Mouse (Mus musculus): ENCODE data around the gene Ltb.

The Ltb gene

GRCm38 (mm10) chr17:35164568-35165450, 29.4 kb upstream of the Ltb start, which contains the start of gene Prrc2a:
TSS of gene Prrc2a (minus strand) at chr17:35164897.
- peak; percentile 93 for DNase-seq (ENCODE audit: extremely low spot score, low read depth, low spot score)

DNA sequence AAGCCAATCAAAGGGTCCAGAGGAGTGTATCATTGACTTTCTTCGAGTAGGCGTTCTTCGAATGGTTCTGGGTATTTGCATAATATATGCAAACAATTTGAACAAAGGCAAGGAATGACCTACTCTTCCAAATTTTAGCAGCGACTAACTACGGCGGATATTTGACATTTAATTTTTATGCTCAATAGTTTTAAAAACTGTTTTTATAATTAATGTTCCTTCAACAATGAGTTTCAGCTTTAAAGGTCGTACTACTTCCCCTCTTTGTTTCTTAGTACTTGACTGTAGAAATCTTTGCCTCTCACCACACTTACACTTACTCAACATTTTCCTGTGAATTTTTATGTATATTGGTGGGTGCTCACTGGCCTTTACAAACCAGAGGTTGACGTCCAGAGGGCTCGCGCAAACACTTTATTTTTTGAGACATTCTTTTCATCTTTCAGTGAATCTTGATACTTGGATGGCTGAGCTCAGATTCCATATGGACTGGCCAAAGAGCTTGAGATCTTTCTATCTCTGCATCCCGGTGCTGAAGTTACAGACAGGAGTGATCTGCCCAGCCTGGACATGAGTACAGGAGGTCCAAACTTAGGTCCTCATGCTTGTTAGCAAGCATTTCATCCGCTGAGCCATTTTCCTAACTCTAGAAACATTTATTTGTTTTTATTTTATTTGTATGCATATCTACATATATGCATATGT, 28.6 kb upstream of the Ltb start:
- DNase-seq (ENCODE audit: extremely low spot score, low read depth, low spot score), result no peak

DNA sequence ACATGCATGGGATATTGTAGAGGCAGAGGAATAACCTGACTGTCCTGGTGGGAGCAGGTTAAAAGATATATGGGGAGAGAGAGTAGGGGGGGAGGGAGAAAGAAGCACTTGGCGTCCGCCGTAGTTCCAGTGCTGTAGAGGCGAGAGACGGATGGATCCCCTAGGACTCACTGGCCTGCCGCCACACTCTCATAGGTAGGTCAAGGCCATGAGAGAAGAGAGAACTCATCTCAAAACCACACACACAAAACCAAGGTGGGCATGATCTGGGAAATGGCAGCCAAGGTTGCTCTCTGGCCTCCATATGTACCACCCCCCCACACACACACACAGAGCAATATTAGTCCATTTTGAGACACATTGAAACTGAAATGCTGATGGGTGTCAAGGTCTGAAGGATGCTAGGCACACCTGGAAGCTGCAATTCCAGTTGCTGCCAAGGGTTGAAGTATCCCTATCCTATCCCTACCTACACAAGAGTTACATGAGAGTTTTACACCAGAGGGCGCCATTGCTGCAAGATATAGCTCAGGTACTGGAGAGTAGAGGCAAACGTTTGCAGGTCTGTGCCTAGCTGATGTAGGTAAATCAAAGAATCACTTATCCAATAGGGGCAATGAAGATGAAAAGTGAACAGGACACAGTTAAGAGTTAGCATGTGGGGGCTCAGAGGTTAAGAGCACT, 27.7 kb upstream of the Ltb start:
- no peak for DNase-seq (ENCODE audit: extremely low spot score, low read depth, low spot score)

DNA sequence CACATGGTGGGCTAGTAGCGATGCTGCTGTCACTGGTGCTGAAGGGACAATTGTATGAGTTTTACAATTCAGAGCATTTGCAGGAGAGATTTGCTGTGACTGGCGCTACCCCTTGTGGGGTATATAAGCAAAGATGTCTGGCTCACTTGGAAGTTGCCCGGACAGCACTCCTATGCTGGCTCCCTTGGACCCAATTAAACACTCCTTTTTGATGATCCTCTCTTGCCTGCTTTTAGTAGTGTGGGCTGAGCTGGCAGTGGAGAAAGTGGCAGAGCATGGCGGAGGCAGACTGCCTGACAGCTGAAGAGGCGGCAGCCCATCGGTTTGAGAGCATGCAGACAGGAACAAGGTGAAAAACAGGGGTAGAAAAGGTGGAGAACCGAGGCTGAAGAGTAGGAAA, 26.4 kb upstream of the Ltb start:
- DNase-seq (ENCODE audit: extremely low spot score, low read depth, low spot score), result no peak

DNA sequence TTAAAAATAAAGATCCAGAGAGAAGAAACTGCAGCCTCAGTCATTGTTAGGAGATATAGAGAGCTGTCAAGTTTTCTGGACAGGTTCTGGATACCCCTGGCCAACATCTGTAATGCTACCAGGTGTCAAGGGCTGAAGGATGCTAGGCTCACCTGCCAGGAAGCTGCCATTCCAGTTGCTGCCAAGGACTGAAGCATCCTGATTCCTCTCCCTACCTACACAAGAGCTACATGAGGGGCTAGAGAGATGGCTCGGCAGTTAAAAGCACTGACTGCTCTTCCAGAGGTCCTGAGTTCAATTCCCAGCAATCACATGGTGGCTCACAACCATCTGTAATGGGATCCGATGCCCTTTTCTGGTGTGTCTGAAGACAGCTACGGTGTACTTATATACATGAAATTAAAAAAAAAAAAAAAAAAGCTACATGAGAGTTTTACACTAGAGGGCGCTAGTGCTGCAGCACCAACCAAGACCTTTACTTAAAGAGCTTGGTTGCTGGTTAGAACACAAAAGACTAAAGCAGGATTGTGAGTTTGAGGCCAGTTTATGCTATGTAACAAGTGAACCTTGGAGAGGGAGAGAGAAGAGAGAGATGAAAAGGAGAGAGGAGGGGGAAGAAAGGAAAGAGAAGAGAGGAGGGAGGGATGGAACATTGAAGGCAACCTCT, 25.6 kb upstream of the Ltb start:
- DNase-seq (ENCODE audit: extremely low spot score, low read depth, low spot score), result no peak

- DNase-seq (ENCODE audit: extremely low spot score, low read depth, low spot score), result no peak
Observed at GRCm38 (mm10) chr17:35172445-35173234, 21.6 kb upstream of the Ltb start.

DNA sequence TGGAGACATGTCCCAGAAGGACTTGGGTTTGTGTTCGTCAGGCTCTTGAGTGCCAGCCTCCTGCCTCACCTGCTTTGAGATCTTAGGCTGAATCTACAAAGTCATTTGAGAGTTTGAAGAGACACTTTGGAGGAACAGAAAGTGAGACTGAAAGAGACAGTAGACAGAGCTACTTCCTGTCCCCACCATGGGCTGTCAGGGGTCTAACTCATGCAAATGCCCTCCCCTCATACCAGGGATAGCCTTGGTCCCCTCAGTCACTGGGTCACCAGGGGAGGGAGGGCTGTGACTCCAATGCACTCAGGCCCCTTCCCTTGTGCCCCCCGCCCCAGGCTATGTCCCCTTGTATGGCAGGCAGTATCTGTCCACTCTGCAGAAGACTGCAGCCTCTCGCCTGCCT, 20.9 kb upstream of the Ltb start:
- no peak for DNase-seq (ENCODE audit: extremely low spot score, low read depth, low spot score)

DNA sequence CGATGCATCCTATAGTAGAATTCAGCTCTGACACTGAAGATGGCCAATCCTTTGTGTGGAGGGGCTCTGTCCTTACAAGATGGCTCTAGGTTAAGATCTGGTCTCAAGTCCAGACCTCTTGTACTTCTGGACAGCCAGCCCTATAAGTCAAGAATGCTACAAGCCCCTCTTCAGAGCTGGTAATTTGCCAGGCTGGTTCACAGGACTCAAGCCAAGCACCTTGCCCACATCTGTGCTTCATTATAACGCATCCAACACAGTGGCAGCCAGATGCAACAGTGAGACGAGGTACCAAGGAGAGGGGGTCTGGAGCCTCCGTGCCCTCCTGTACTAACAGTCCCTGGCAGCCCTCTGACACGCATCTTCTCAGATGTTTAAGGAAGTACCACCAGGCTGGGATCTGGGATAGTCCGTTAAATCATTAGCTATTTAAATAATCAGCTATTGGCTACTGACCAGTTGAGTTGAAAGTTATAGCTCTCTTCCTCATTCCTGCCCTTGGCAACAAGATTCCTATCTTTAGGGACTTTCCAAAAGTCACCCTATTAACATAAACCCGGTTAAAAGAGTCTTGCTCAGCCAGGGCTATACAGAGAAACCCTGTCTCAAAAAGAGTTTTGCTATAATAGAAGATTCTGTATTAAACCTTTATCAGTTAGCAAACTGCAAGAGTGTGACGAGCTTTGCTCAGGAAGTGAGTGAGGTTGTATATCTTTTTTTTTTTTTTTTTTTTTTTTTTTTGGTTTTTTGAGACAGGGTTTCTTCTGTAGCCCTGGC, 19.9 kb upstream of the Ltb start:
- no peak for DNase-seq (ENCODE audit: extremely low spot score, low read depth, low spot score)

GRCm38 (mm10) chr17:35175382-35175781, 18.9 kb upstream of the Ltb start:
- DNase-seq (ENCODE audit: extremely low spot score, low read depth, low spot score), result no peak

GRCm38 (mm10) chr17:35175968-35176367, 18.3 kb upstream of the Ltb start, which contains the start of gene Aif1:
TSS of gene Aif1 (minus strand) at chr17:35176068.
- no peak for DNase-seq (ENCODE audit: extremely low spot score, low read depth, low spot score)

DNA sequence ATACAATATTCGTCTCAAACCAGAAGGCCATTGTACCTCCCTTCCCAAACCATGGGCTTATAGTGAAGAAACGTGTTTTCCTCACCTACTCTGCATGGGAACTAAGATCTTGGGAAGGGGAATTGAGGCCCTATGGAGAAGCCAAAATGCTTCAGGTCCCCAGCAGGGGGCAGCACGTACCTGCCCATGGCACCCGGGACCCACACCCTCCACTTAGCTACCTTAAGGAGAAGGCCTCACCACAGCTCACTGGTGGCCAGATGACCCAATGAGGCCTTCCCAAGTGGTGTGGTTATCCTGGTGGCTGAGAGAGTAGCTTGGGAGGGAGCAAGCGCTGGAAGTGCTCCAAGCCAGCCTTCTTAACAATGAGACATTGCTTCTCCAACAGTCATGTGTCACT, 15.7 kb upstream of the Ltb start:
- no peak for DNase-seq (ENCODE audit: extremely low spot score, low read depth, low spot score)

- no peak for DNase-seq (ENCODE audit: extremely low spot score, low read depth, low spot score)
Observed at GRCm38 (mm10) chr17:35180093-35180492, 14.1 kb upstream of the Ltb start.

DNA sequence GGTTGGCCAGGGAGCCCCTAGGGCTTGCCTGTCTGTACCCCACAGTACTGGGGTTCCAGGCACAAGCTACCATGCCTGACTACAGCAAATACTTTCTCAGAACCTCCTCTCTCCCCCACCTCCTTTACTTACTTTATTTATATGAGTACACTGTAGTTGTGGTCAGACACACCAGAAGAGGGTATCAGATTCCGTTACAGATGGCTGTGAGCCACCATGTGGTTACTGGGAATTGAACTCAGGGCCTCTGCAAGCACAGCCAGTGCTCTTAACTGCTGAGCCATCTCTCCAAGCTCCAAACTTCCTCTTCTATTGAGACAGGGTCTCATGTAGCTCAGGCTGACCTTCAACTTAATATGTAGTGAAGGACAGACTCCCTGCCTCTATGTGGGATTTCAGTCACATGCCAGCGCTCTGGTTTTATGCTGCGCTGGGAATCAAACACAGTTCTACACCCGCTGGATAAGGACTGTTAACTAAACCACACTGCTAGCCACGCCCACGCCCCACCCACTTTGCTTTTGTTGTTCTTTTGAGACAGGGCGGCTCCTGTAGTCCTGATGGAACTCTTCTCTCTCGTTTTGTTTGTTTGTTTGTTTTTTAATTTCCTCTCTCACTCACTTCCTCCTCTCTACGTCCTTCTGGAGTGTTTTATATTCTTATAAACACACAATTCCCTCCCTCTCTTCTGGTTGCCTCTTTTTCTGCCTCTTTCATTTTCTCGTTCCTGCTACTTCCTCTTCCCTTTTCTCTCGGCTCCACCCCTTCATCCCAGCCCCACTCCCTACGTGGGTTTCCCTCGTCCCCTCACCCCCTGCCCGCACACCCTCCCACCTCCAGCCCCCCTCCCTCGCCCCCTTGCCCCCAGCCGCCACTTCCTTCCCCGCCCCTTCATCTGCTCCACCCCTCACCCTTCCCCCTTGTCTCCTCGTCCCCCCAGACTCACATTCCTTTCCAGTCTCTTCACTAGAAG, 8.3 kb upstream of the Ltb start:
- DNase-seq (ENCODE audit: extremely low spot score, low read depth, low spot score), result no peak

DNA sequence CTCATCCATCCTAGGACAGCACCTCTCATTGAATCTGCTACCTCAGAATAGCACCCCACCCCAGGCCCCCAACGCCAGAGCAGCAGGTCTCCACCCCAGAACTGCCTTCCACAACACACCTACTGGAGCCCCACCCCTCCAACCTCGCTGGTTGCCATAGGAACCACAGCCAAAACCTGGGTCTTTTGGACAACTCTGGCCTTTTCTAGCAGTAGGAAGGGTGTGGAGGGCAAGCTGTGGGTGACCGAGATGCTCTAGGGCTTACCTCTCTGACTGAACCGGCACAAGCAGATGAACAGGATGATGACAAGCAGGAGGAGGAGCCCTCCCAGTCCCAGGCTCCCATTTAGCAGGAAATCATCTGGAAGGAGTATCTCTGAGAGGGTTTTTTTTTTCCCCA, 7.6 kb upstream of the Ltb start:
- no peak for DNase-seq (ENCODE audit: extremely low spot score, low read depth, low spot score)

GRCm38 (mm10) chr17:35187345-35187744, 6.9 kb upstream of the Ltb start:
- DNase-seq (ENCODE audit: extremely low spot score, low read depth, low spot score), result no peak

DNA sequence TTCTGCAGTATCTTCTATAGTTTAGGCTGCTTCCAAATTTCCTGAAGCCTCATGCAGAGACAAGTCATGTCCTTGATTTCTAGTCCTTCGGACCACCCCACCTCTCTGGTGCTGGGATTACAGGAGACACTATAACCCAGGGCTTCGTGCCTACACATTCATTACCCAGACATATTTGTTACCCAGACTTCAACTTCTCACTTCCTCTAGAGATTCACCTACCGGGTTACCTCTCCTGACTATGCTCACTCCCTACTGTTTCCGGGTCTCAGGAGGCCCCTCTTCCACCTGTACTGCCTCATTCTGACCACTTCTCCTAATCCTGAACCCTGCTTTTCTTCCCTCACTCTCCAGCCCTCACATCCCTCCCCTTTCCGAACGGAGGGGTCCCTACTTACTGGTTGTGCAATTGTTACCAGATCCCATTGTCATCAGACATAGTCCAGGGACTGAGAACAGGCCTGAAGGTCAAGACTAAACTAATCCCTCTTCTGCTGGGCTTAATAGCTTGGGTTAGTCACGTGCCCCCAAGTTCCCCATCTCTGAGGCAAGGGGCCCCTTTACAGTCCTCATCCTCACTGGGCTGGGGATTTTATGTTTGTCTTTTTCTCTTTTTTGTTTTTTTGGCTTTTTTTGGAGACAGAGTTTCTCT, 6.2 kb upstream of the Ltb start, which contains the start of gene Lst1:
Gene Lst1, minus strand, starts transcription at position 481 of the 652 bp plus-strand sequence.
- DNase-seq (ENCODE audit: extremely low spot score, low read depth, low spot score), result no peak

DNA sequence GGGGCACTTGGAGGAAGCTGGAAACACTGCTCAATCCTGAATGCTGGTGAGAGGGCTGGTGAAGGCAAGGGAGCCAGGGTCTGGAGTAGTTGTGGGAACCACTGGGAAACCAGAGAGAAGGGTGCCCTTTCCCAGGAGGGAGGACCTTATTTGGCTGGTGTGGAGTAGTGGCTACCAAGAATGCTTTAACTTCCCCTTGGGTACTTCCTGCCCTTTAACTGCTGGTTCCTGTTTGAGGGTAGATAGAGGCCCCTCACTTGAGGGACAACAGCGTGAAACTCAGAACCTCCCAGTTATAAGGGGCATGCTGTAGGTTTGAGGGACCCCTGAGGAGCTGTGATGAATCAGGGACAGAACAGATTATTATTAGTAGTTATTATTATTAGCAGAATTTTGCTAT, 5.1 kb upstream of the Ltb start:
- no peak for DNase-seq (ENCODE audit: extremely low spot score, low read depth, low spot score)

DNA sequence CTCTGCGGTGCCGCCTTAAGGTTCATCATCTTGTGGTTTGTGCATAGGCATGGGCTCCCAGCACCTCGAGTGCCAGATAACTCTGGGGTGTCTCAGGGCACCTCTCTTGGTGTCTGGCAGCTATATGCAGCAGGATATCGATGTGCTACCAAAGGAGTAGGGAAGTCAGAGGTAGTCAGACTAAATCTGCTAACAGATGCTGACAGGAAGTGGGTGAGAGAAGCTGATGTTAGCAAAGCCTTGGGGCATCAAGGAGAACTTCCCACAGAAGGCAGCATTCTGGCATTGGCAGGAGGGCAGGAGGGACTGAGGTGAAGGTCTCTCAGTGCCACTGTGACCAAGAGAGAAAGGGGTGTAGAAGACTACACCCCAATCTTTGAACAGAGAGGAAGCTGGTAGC, 4.1 kb upstream of the Ltb start:
- DNase-seq (ENCODE audit: extremely low spot score, low read depth, low spot score), result no peak
